Mouse (Mus musculus) small intestine, adult 2 months (tissue): Measurements from ENCODE around the gene Nr6a1.

Experiments used
- CTCF ChIP-seq: fragments of 200-500 bp; IDR thresholded peaks from 2 replicates; pipeline ENCODE4 v1.5.1; 2012; ENCODE audit warnings: low read depth, mild to moderate bottlenecking, control low read depth, inconsistent platforms, low read length, moderate library complexity, mixed read lengths; ENCODE audit not compliant: insufficient replicate concordance, insufficient read length; ENCODE audit errors: extremely low read depth
- POLR2A ChIP-seq: fragments of 200-500 bp; IDR thresholded peaks from 2 replicates; pipeline ENCODE4 v1.6.1; 2012; ENCODE audit warnings: low read depth, mild to moderate bottlenecking, control low read depth, inconsistent platforms, low read length, moderate library complexity

GRCm38 (mm10) chr2:38973223-38973622 is 45.7 kb upstream of the Nr6a1 start:
- TF ChIP-seq POLR2A (no peak), CTCF (no peak)
